Mouse (Mus musculus) thymus, adult 2 months (tissue): ENCODE results near the gene Edar. TPM values are rescaled to one million over a fixed set of nuclear protein-coding genes. Genes with fewer than 3 reads are reported as not detected.

Source experiments
- DNase-seq: peaks from one replicate; pipeline ENCODE4 v3.0.0; 2021
- H3K27ac ChIP-seq: fragments of 200-500 bp; 2 replicates; pipeline ENCODE4 v1.5.1; 2012; ENCODE audit warnings: low read length, control low read depth; ENCODE audit not compliant: control insufficient read depth, insufficient read depth
- H3K27me3 ChIP-seq: fragments of 200-500 bp; 2 replicates; pipeline ENCODE4 v1.6.1; 2012; ENCODE audit warnings: mild to moderate bottlenecking, low read length, moderate library complexity, mixed read lengths; ENCODE audit not compliant: control insufficient read depth, insufficient read depth
- H3K36me3 ChIP-seq: fragments of 200-500 bp; 2 replicates; pipeline ENCODE4 v1.6.1; 2012; ENCODE audit warnings: mild to moderate bottlenecking, low read length, moderate library complexity; ENCODE audit not compliant: control insufficient read depth, insufficient read depth
- H3K4me1 ChIP-seq: fragments of 200-500 bp; replicated peaks from 2 replicates; pipeline ENCODE4 v1.6.1; 2012; ENCODE audit warnings: low read length; ENCODE audit not compliant: control insufficient read depth, insufficient read depth
- H3K4me3 ChIP-seq: fragments of 200-500 bp; 2 replicates; pipeline ENCODE4 v1.5.1; 2012; ENCODE audit warnings: mild to moderate bottlenecking, low read length, control low read depth, moderate library complexity; ENCODE audit not compliant: control insufficient read depth, insufficient read depth
- CTCF ChIP-seq: fragments of 200-500 bp; IDR thresholded peaks from 2 replicates; pipeline ENCODE4 v1.5.1; 2012; ENCODE audit warnings: mild to moderate bottlenecking, control low read depth, low read length, moderate library complexity, borderline replicate concordance; ENCODE audit not compliant: control insufficient read depth, poor library complexity, insufficient read depth; ENCODE audit errors: extremely low read depth
- POLR2A ChIP-seq: fragments of 200-500 bp; IDR thresholded peaks from 2 replicates; pipeline ENCODE4 v1.6.1; 2012; ENCODE audit warnings: mild to moderate bottlenecking, low read length, control low read depth, moderate library complexity; ENCODE audit not compliant: control insufficient read depth, poor library complexity, insufficient read depth; ENCODE audit errors: extremely low read depth
- WGBS: fragments of 180-500 bp; shearing (Covaris S2); methylation state at CpG from one replicate; pipeline ENCODE4 v1.1.7; 2018; 5-methylcytosine and 5-hydroxymethylcytosine counted together
- polyA plus RNA-seq: library from polyadenylated mRNA; depleted of rRNA; stranded (reverse); fragments of >200 nt; gene quantifications from 2 replicates; pipeline ENCODE4 v1.2.3, GENCODE M21; 2012

The Edar gene
- polyA plus RNA-seq, 1 experiment: 2.2 TPM

DNA sequence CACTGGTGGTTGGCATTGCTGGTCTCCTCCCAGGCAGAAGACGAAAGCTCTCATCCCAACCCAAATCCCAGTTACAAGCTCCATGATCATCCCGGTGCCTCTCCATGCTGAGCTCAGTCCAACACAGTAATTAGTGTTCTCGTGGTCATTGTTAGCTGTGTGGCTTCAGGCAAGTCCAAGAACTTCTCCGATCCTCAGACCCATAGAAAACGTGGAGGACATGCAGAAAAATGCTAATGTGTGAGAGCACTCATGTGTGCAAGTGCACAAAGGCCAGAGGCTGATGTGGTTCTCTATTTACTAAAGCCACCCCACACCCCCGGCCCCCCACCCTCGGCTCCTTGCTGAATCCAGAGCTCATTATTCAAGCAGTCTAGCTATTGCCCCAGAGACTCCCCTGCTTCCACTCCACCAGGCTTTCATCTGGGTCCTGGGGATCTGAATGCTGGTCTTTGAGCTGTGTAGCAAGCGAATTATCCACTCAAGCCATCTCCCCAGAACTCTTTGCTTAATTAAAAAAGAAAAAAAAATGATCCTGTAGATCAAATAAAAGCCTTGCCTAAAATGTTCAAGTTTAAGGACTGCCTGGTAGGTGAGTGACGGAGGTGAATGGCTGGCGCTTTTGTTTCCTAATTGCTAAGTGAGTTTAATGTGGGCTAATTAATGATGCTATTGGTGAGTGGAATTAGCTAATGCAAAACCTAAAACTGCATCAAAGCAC lies 2.7 kb downstream of the Edar start:
- no peaks in the 10 kb centered on the region for H3K27me3 ChIP-seq
- peaks cover 2% of the 10 kb centered on the region; the same call in 1 of the 2 replicates for H3K4me1 ChIP-seq
- no peak overlapping the region for H3K27ac ChIP-seq
- H3K36me3 ChIP-seq: no peaks in the 10 kb centered on the region
- WGBS: 89% methylated on average over 10 of the region's 10 CpGs
- no peak for DNase-seq
- H3K4me3 ChIP-seq: no peak overlapping the region
- TF ChIP-seq CTCF: no peak
- no peak for TF ChIP-seq POLR2A

DNA sequence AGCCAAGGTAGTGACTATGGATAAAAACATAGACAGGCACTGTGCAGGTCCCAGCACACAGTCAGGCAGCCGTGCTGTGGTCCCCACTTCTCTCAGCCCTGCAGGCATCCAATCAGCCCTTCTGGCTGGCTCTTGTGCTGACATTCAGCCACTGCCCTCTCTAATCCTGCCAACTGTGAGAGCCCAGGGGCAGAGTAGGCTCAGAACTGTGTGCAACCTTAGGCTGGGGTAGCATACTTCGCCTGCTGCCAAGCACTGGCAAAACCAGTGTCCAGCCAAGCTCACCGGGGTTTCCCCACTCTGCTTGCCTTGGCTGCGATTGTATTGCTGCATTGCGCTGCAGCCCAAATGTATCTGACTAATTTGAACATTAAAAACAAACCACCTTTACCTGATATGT lies 11.6 kb downstream of the Edar start:
- Histone ChIP-seq H3K4me1 (0 out of 2 replicates have a peak, but pooled peaks cover 1% of the 10 kb centered on the region), H3K27me3 (no peaks in the 10 kb centered on the region), H3K27ac (no peak overlapping the region), H3K4me3 (no peak overlapping the region), H3K36me3 (no peaks in the 10 kb centered on the region)
- TF ChIP-seq POLR2A: no peak
- no peak for TF ChIP-seq CTCF
- WGBS: 86% methylated on average over 5 of the region's 5 CpGs
- DNase-seq: no peak

DNA sequence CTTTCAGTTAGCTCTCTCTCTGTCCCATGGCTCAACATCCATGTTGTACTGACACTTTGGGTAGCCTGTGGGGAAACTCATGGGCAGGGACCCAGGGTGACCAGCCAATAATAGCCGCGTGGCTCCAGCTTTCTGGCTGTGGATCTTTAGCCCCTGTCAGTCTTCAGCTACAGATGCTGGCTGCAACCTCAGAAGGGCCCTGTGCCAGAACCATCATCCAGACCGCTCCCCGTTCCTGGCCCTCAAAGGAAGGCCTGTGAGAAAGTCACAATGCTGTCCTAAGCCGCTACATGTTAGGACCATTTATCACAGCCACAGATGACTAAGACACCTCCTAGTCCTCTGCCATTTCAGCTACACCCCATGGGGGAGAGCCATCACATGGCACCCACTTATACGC lies 12.0 kb downstream of the Edar start:
- TF ChIP-seq CTCF (no peak), POLR2A (no peak)
- WGBS: 91% methylated on average over 6 of the region's 6 CpGs
- Histone ChIP-seq H3K27me3 (no peaks in the 10 kb centered on the region), H3K4me3 (no peak overlapping the region), H3K36me3 (no peaks in the 10 kb centered on the region), H3K27ac (no peak overlapping the region), H3K4me1 (0 out of 2 replicates have a peak, but pooled peaks cover 3% of the 10 kb centered on the region)
- no peak for DNase-seq

DNA sequence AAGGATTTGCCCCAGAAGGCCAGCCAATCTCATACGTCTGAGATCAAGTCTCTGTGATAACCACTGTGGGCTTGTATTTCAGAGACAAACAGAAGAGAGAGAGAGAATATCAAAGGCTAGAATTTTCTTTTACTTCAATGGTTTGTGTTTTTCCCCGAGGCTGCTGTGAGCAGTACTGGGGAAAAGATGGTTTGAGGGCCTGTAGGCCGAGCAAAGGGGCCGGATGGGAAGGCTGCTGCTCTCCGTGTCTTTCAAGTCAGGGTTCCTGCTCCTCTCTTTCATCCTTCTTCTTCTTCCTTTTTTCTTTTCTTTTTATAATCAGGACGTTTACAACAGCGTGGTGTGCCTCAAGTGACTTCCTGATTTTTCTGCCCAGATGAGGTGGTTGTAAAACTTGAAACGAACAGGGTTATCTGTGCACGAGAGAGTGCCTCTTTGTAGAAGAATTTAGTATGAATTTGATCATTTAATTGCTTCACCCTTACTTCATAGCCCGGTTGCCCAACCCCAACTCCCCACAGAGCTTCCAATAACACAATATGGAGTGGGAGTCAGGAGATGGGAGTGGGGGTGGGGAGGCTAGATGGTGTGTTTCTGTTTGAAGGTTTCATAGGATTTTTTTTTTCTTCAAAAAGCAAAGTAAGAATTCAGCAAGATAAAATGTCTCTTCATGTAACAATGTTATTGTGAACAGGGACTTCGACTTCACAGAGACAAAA lies 16.0 kb downstream of the Edar start:
- no peak for DNase-seq
- WGBS: 15% methylated on average over 11 of the region's 11 CpGs
- H3K27me3 ChIP-seq: no peaks in the 10 kb centered on the region
- H3K4me1 ChIP-seq: 0 out of 2 replicates have a peak, but pooled peaks cover 3% of the 10 kb centered on the region
- H3K36me3 ChIP-seq: no peaks in the 10 kb centered on the region
- no peak overlapping the region for H3K27ac ChIP-seq
- no peak for TF ChIP-seq POLR2A
- no peak for TF ChIP-seq CTCF
- no peak overlapping the region for H3K4me3 ChIP-seq

DNA sequence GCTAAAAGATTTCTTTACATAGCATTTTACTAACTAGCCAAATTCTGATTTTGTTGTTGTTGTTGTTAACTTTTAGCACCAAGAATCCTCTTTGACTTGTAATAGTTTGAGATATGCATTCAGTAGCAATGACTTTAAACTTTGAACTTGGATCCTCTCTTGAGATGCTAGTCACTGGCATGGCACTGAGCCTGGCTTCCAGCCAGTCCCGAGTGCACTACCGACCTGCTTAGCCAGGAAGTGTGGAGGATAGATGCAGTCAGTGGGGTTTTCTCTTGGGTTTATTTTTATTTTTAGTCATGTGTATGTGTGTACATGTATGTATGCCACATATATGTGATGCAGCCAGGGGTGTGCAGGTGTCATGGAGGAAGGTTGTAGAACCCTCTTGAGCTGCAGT lies 17.7 kb downstream of the Edar start:
- Histone ChIP-seq H3K27me3 (no peaks in the 10 kb centered on the region), H3K27ac (no peak overlapping the region), H3K4me3 (no peak overlapping the region), H3K36me3 (no peaks in the 10 kb centered on the region), H3K4me1 (peaks cover 4% of the 10 kb centered on the region; the same call in 1 of the 2 replicates)
- WGBS: 58% methylated on average over 2 of the region's 2 CpGs
- TF ChIP-seq CTCF: no peak
- no peak for TF ChIP-seq POLR2A
- DNase-seq: no peak

DNA sequence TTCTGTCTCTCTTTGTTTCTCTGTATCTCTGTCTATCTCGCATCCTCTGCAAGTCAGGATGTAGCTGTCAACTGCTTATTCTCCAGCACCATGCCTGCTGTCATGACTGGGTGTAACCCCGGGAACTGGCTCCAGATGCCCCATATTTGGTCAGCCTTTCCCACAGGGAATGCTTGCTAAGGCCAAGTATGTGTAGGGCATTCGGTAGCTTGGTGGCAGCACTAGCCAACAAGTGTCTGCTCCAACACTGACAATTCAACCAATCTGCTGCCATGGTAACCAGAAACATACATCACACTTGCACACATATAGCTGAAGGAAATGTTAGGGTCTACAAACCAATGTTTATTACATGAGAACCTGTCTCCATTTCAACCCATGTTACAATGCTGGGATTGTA lies 21.8 kb downstream of the Edar start:
- 92% methylated on average over 3 of the region's 3 CpGs for WGBS
- Histone ChIP-seq H3K4me3 (no peak overlapping the region), H3K4me1 (peaks cover 9% of the 10 kb centered on the region), H3K27ac (no peak overlapping the region), H3K36me3 (no peaks in the 10 kb centered on the region), H3K27me3 (no peaks in the 10 kb centered on the region)
- DNase-seq: no peak
- TF ChIP-seq CTCF: no peak
- TF ChIP-seq POLR2A: no peak
